ENCODE assay signal across 8 mouse cellular contexts in the genomic region with DNA sequence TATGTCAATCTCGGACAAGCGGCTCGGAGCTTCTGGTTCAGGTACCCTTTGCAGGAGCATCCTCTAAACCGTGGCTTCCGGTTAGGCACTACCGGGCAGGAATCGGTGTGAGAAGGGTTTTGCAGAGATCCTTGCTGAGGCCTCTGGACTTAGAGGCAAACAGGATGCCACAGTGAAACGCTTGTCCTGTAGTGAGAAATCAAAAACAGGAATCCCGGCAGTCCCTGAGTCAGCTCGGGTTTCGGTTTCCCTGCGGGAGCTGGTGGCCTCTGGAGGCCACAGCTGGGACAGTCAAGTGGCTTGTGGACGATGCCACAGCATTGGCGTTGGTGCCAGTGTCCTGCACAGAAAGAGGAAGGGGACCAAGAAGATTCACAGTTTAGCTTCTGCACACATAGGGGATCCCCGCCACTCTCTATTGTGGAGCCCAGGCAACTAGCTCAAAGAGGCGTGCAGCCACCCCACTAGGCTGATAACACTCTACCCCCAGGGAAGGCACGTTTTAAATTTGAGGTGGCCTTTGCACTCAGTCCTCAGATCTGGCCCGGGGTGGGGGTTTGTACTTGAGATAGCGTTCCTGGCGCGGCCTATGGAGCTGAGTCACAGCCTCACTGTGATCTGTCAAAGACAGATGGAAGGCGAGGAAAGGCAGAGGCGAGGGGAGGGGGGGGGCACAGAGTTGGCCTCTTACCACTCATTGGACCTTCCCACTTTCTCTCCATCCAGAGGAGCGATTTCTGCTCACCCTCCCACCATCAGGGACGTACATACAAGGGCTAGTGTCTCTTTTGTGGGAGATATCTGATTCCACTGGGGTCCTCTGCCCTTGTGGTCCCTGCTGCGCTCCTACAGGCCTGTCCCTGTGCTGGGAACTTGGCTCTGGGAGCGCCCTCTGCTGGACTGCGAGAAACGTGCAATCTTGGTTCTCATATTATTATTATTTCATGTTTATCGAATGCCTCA. TPM values are rescaled to one million over a fixed set of nuclear protein-coding genes. Genes with fewer than 3 reads are reported as not detected.
DNase-seq lines count a peak whose midpoint lies in the region; ATAC-seq lines count a peak whose summit lies in the region.

No protein-coding gene starts in this region.

- peak overlapping the region; percentile 72 for H3K27ac ChIP-seq in embryonic facial prominence, embryonic 11.5 days (replicated peaks; ENCODE audit: low read depth, low read length)
- peak overlapping the region; percentile 83 for H3K27ac ChIP-seq in liver, embryonic 13.5 days

- H3K9me3 ChIP-seq in embryonic facial prominence, embryonic 11.5 days (replicated peaks; ENCODE audit: control insufficient read depth, low read length) = no peaks in the 10 kb centered on the region
- H3K9me3 ChIP-seq in liver, embryonic 13.5 days (replicated peaks) = no peaks in the 10 kb centered on the region

- WGBS in embryonic facial prominence, embryonic 11.5 days = 8% methylated on average over 30 of the region's 30 CpGs
- WGBS in liver, embryonic 13.5 days (ENCODE audit: insufficient replicate concordance) = 2% methylated on average over 30 of the region's 30 CpGs

- no peaks in the 10 kb centered on the region for H3K36me3 ChIP-seq in embryonic facial prominence, embryonic 11.5 days (replicated peaks; ENCODE audit: control insufficient read depth, insufficient read depth, low read depth, low read length)
- no peaks in the 10 kb centered on the region for H3K36me3 ChIP-seq in liver, embryonic 13.5 days

- ATAC-seq in embryonic facial prominence, embryonic 11.5 days (replicated peaks; ENCODE audit: insufficient number of reproducible peaks, low FRiP score, low TSS enrichment, low read depth) = peak; percentile 25; the same call in 1 of the 2 replicates
- peak; percentile 87 for ATAC-seq in liver, embryonic 13.5 days (ENCODE audit: low read depth)

- peaks cover 14% of the 10 kb centered on the region for H3K4me1 ChIP-seq in embryonic facial prominence, embryonic 11.5 days (ENCODE audit: control insufficient read depth, insufficient read depth, low read length)
- H3K4me1 ChIP-seq in liver, embryonic 13.5 days (replicated peaks) = peaks cover 59% of the 10 kb centered on the region

- H3K9ac ChIP-seq in embryonic facial prominence, embryonic 11.5 days (replicated peaks; ENCODE audit: low read length) = peak overlapping the region; percentile 39
- H3K9ac ChIP-seq in liver, embryonic 13.5 days = peak overlapping the region; percentile 71

- H3K4me3 ChIP-seq in embryonic facial prominence, embryonic 11.5 days (ENCODE audit: low read depth, low read length) = no peak overlapping the region
- peak overlapping the region; percentile 59 for H3K4me3 ChIP-seq in liver, embryonic 13.5 days (replicated peaks)

- peak overlapping the region; percentile 32 for H3K4me2 ChIP-seq in embryonic facial prominence, embryonic 11.5 days (ENCODE audit: low read depth, low read length)
- peak overlapping the region; percentile 78 for H3K4me2 ChIP-seq in liver, embryonic 13.5 days

- DNase-seq in CD4-positive helper T cell, adult 2 months (ENCODE audit: low read depth, low spot score) = peak; percentile 81
- DNase-seq in adrenal gland, adult 18-20 months (ENCODE audit: low spot score in 2 of 2) = peak; percentile 78 to 84
- peak; percentile 86 for DNase-seq in embryonic facial prominence, embryonic 11.5 days (ENCODE audit: low spot score)
- DNase-seq in heart, adult 9 months (ENCODE audit: low spot score in 2 of 2) = peak; percentile 76 to 78
- DNase-seq in kidney, adult 8-10 months = peak; percentile 64 to 69
- peak; percentile 76 for DNase-seq in liver, embryonic 13.5 days
- peak; percentile 70 to 78 for DNase-seq in natural killer cell, adult 2 months (ENCODE audit: low spot score in 2 of 2)
- DNase-seq in testis, postnatal 10 days (ENCODE audit: low spot score) = peak; percentile 87

- H3K27me3 ChIP-seq in embryonic facial prominence, embryonic 11.5 days (ENCODE audit: control insufficient read depth, insufficient read depth, low read length) = peaks cover 34% of the 10 kb centered on the region
- H3K27me3 ChIP-seq in liver, embryonic 13.5 days = peaks cover 40% of the 10 kb centered on the region

RNA-seq across cellular contexts. Expression of a gene that starts 2.9 kb away (rescaled TPM):
- 10 to 100 TPM in 1 of 2 experiments, 1 to 10 TPM in 1; 6.2 to 13.3 TPM for total RNA-seq in adrenal gland, adult 18-20 months (2021)
- 3.8 and 4.7 TPM in 2 replicates for polyA plus RNA-seq in embryonic facial prominence, embryonic 11.5 days (2014; fragmentation: Nextera tagmentation; extraction: Ambion mirVana)
- polyA plus RNA-seq in liver, embryonic 13.5 days (2015; fragmentation: Nextera tagmentation; extraction: Ambion mirVana) = 2.0 and 2.1 TPM in 2 replicates

RNA-seq across cellular contexts. Expression of a gene that starts 18.7 kb away (rescaled TPM):
- total RNA-seq in adrenal gland, adult 18-20 months (2021) = 100 to 1,000 TPM; 175 to 181 TPM
- 371 and 374 TPM in 2 replicates for polyA plus RNA-seq in embryonic facial prominence, embryonic 11.5 days (2014; fragmentation: Nextera tagmentation; extraction: Ambion mirVana)
- 170 and 200 TPM in 2 replicates for polyA plus RNA-seq in liver, embryonic 13.5 days (2015; fragmentation: Nextera tagmentation; extraction: Ambion mirVana)

RNA-seq across cellular contexts. Expression of a gene that starts 37.4 kb away (rescaled TPM):
- total RNA-seq in adrenal gland, adult 18-20 months (2021) = 10 to 100 TPM; 14.0 to 14.5 TPM
- 5.4 and 7.1 TPM in 2 replicates for polyA plus RNA-seq in embryonic facial prominence, embryonic 11.5 days (2014; fragmentation: Nextera tagmentation; extraction: Ambion mirVana)
- polyA plus RNA-seq in liver, embryonic 13.5 days (2015; fragmentation: Nextera tagmentation; extraction: Ambion mirVana) = 6.2 and 7.2 TPM in 2 replicates
